Mouse (Mus musculus): ENCODE data around the gene Clybl. TPM values are rescaled to one million over a fixed set of nuclear protein-coding genes. Genes with fewer than 3 reads are reported as not detected.

Clybl gene
- total and polyA plus RNA-seq, 3 experiments: 13.4 to 36.6 TPM; not detected in 1

GRCm38 (mm10) chr14:122303821-122304220, 122.3 kb downstream of the Clybl start:
- H3K4me3 ChIP-seq (ENCODE audit: control insufficient read depth in 1 of 2, insufficient read depth in 1 of 2, low read depth in 2 of 2, low read length in 2 of 2): no peak overlapping the region
- H3K36me3 ChIP-seq (ENCODE audit: control insufficient read depth in 1 of 2, insufficient read depth in 2 of 2, low read length in 2 of 2): no peaks in the 10 kb centered on the region; a peak in 1 of 4 replicates
- no peak overlapping the region for H3K9ac ChIP-seq (ENCODE audit: control insufficient read depth, low read depth, low read length, poor library complexity, severe bottlenecking)
- no peaks in the 10 kb centered on the region for H3K9me3 ChIP-seq (replicated peaks; ENCODE audit: insufficient read depth, low read length)
- H3K4me1 ChIP-seq (ENCODE audit: control insufficient read depth in 1 of 2, insufficient read depth in 2 of 2, low read length in 2 of 2): peaks cover 3% of the 10 kb centered on the region in 2 experiments; a peak in 2 of 4 replicates
- no peaks in the 10 kb centered on the region for H3K27me3 ChIP-seq (ENCODE audit: control insufficient read depth in 1 of 2, insufficient read depth in 2 of 2, low read length in 2 of 2)
- TF ChIP-seq SIN3A (IDR thresholded peaks at IDR 0.05; ENCODE audit: low read length) (no peak), NRF1 (IDR thresholded peaks at IDR 0.05; ENCODE audit: insufficient read depth, low read depth, low read length, poor library complexity, severe bottlenecking) (no peak), CHD1 (IDR thresholded peaks at IDR 0.05; ENCODE audit: low read depth, low read length) (no peak), SMC3 (IDR thresholded peaks at IDR 0.05; ENCODE audit: low read depth, low read length) (no peak), ZMIZ1 (IDR thresholded peaks at IDR 0.05; ENCODE audit: low read depth, low read length) (no peak), GATA1 (IDR thresholded peaks at IDR 0.05; ENCODE audit: low read depth, low read length) (peak; percentile 33; the same call in 1 of the 2 replicates), RAD21 (IDR thresholded peaks at IDR 0.05; ENCODE audit: low read depth, low read length) (no peak), MAZ (IDR thresholded peaks at IDR 0.05; ENCODE audit: low read depth, low read length) (no peak), BHLHE40 (IDR thresholded peaks at IDR 0.05; ENCODE audit: borderline replicate concordance, low read depth, low read length) (peak; percentile 62; the same call in 1 of the 2 replicates), USF2 (IDR thresholded peaks at IDR 0.05; ENCODE audit: borderline replicate concordance in 1 of 2, insufficient read depth in 1 of 2, low read depth in 1 of 2, low read length in 2 of 2) (no peak), POLR2AphosphoS5 (IDR thresholded peaks at IDR 0.05; ENCODE audit: borderline replicate concordance, low read depth, low read length) (no peak), MAFK (IDR thresholded peaks at IDR 0.05; ENCODE audit: borderline replicate concordance, low read depth, low read length) (no peak), RCOR1 (IDR thresholded peaks at IDR 0.05; ENCODE audit: low read depth, low read length) (peak; percentile 71; the same call in 1 of the 2 replicates), USF1 (IDR thresholded peaks at IDR 0.05; ENCODE audit: low read depth, low read length) (no peak), POLR2AphosphoS2 (IDR thresholded peaks at IDR 0.05; ENCODE audit: low read length) (no peak), TBP (IDR thresholded peaks at IDR 0.05; ENCODE audit: low read depth, low read length) (no peak), EP300 (IDR thresholded peaks at IDR 0.05; ENCODE audit: low read depth in 1 of 2, low read length in 2 of 2) (peak; percentile 67 to 70; a peak in 3 of 4 replicates), POLR2A (IDR thresholded peaks at IDR 0.05; ENCODE audit: control insufficient read depth in 1 of 2, insufficient read depth in 1 of 2, low read depth in 1 of 2, low read length in 2 of 2, poor library complexity in 1 of 2) (no peak), TCF12 (IDR thresholded peaks at IDR 0.05; ENCODE audit: low read depth, low read length) (peak; percentile 32; the same call in 1 of the 2 replicates), E2F4 (IDR thresholded peaks at IDR 0.05; ENCODE audit: borderline replicate concordance, low read depth, low read length) (no peak), MYB (IDR thresholded peaks at IDR 0.05; ENCODE audit: low read depth, low read length) (no peak), CTCF (IDR thresholded peaks at IDR 0.05 in 2 of 3, conservative IDR thresholded peaks at IDR 0.05 in 1 of 3; ENCODE audit: control insufficient read depth in 1 of 3, insufficient read depth in 1 of 3, low read depth in 2 of 3, low read length in 3 of 3, poor library complexity in 1 of 3, severe bottlenecking in 1 of 3) (no peak), ELF1 (IDR thresholded peaks at IDR 0.05; ENCODE audit: low read depth, low read length) (no peak), ZNF384 (IDR thresholded peaks at IDR 0.05; ENCODE audit: low read depth, low read length) (no peak)
- peak; percentile 73 for DNase-seq (ENCODE audit: low read depth, low spot score)
- H3K79me2 ChIP-seq (ENCODE audit: control insufficient read depth, insufficient read depth, low read length, poor library complexity): no peaks in the 10 kb centered on the region
- no peak overlapping the region for H3K27ac ChIP-seq (ENCODE audit: control insufficient read depth, low read depth, low read length)
